Mouse (Mus musculus) C2C12 (cell line): ENCODE data around the gene Gm10053. TPM values are rescaled to one million over a fixed set of nuclear protein-coding genes. Genes with fewer than 3 reads are reported as not detected.

ENCODE experiments used
- H3K27me3 ChIP-seq: one replicate; pipeline ENCODE4 v1.6.1; 2011; ENCODE audit not compliant: control insufficient read depth, insufficient read depth, insufficient read length
- H3K36me3 ChIP-seq: one replicate; pipeline ENCODE4 v1.6.1; 2011; ENCODE audit not compliant: control insufficient read depth, insufficient read depth
- H3K4me3 ChIP-seq: one replicate; pipeline ENCODE4 v1.5.1; 2011; ENCODE audit warnings: mild to moderate bottlenecking, control low read depth; ENCODE audit not compliant: poor library complexity, insufficient read depth, severe bottlenecking
- H3K79me2 ChIP-seq: one replicate; pipeline ENCODE4 v1.6.1; 2011; ENCODE audit not compliant: control insufficient read depth, insufficient read depth
- H3K79me3 ChIP-seq: one replicate; pipeline ENCODE4 v1.6.1; 2011; ENCODE audit warnings: low read depth, control low read depth
- H3ac ChIP-seq: one replicate; pipeline ENCODE3; 2011; ENCODE audit warnings: low read depth; ENCODE audit not compliant: control insufficient read depth, insufficient read length
- CEBPB ChIP-seq: IDR thresholded peaks from one replicate; pipeline ENCODE4 v1.6.1; 2011; ENCODE audit warnings: low read depth, mild to moderate bottlenecking, control low read depth, moderate library complexity
- CTCF ChIP-seq: IDR thresholded peaks from one replicate; pipeline ENCODE4 v1.5.1; 2011; ENCODE audit not compliant: control insufficient read depth, insufficient read depth, insufficient read length
- FOSL1 ChIP-seq: IDR thresholded peaks from one replicate; pipeline ENCODE4 v1.8.0; 2011; ENCODE audit warnings: mild to moderate bottlenecking, low read length; ENCODE audit not compliant: poor library complexity, insufficient read depth, severe bottlenecking
- MAX ChIP-seq: IDR thresholded peaks from one replicate; pipeline ENCODE4 v1.6.1; 2011; ENCODE audit warnings: mild to moderate bottlenecking, control low read depth
- MYOD1 ChIP-seq: IDR thresholded peaks from one replicate; pipeline ENCODE4 v1.6.1; 2011; ENCODE audit warnings: low read depth; ENCODE audit not compliant: control insufficient read depth, insufficient read length
- MYOG ChIP-seq: IDR thresholded peaks from one replicate; pipeline ENCODE4 v1.6.1; 2011; ENCODE audit not compliant: control insufficient read depth, insufficient read length; ENCODE audit errors: extremely low read depth
- USF1 ChIP-seq: IDR thresholded peaks from one replicate; pipeline ENCODE4 v1.6.1; 2011; ENCODE audit warnings: low read depth, mild to moderate bottlenecking, control low read depth, moderate library complexity
- polyA plus RNA-seq: library from polyadenylated mRNA; unstranded; fragments of >200 nt; fragmentation: generic; extraction: Trizol; gene quantifications from one replicate; pipeline ENCODE4 v1.2.1, GENCODE M21; 2012; ENCODE audit warnings: missing spikeins

Gene Gm10053
- polyA plus RNA-seq, 1 experiment: 207 TPM

- TF ChIP-seq MYOD1 (no peak), FOSL1 (no peak), CEBPB (no peak), CTCF (no peak), USF1 (no peak), MAX (no peak), MYOG (no peak)
Measured at GRCm38 (mm10) chr19:24861276-24861611, 14.2 kb upstream of the Gm10053 start.

GRCm38 (mm10) chr19:24861612-24862451 is 13.7 kb upstream of the Gm10053 start, which contains the start of gene Pgm5:
Pgm5 (minus strand) TSS chr19:24861855.
- Histone ChIP-seq H3ac (no peak within 1 kb of the TSS), H3K36me3 (no peaks in the 10 kb centered on the region), H3K4me3 (no peak within 1 kb of the TSS), H3K79me3 (no peaks in the 10 kb centered on the region), H3K27me3 (peaks cover 8% of the 10 kb centered on the region), H3K79me2 (no peaks in the 10 kb centered on the region)
- TF ChIP-seq CTCF: no peak
- no peak for TF ChIP-seq MYOD1
- no peak for TF ChIP-seq USF1
- no peak for TF ChIP-seq MAX
- no peak for TF ChIP-seq MYOG
- TF ChIP-seq FOSL1: no peak
- no peak for TF ChIP-seq CEBPB

More at GRCm38 (mm10) chr19:24861276-24861611, 14.2 kb upstream of the Gm10053 start:
- Histone ChIP-seq H3K27me3 (peaks cover 8% of the 10 kb centered on the region), H3K36me3 (no peaks in the 10 kb centered on the region), H3K79me2 (no peaks in the 10 kb centered on the region), H3ac (no peak overlapping the region), H3K79me3 (no peaks in the 10 kb centered on the region), H3K4me3 (no peak overlapping the region)

GRCm38 (mm10) chr19:24865436-24865835 is 10.1 kb upstream of the Gm10053 start:
- Histone ChIP-seq H3K36me3 (no peaks in the 10 kb centered on the region), H3K4me3 (no peak overlapping the region), H3K79me3 (no peaks in the 10 kb centered on the region), H3ac (no peak overlapping the region), H3K27me3 (peaks cover 8% of the 10 kb centered on the region), H3K79me2 (no peaks in the 10 kb centered on the region)
- no peak for TF ChIP-seq MYOG
- no peak for TF ChIP-seq FOSL1
- no peak for TF ChIP-seq CEBPB
- no peak for TF ChIP-seq MAX
- no peak for TF ChIP-seq CTCF
- TF ChIP-seq MYOD1: no peak
- TF ChIP-seq USF1: no peak

GRCm38 (mm10) chr19:24871037-24871635 is 4.3 kb upstream of the Gm10053 start:
- Histone ChIP-seq H3K79me2 (no peaks in the 10 kb centered on the region), H3K36me3 (no peaks in the 10 kb centered on the region), H3K27me3 (no peaks in the 10 kb centered on the region), H3K79me3 (no peaks in the 10 kb centered on the region), H3ac (peak overlapping the region; percentile 15), H3K4me3 (no peak overlapping the region)
- TF ChIP-seq CTCF (peak; percentile 35), MYOG (no peak)

- no peak for TF ChIP-seq MAX
- TF ChIP-seq CTCF: no peak
- TF ChIP-seq MYOG: no peak
- no peak for TF ChIP-seq CEBPB
- TF ChIP-seq MYOD1: no peak
- no peak for TF ChIP-seq USF1
- no peak for TF ChIP-seq FOSL1
- Histone ChIP-seq H3K36me3 (no peaks in the 10 kb centered on the region), H3K79me3 (no peaks in the 10 kb centered on the region), H3K4me3 (no peak overlapping the region), H3ac (no peak overlapping the region), H3K27me3 (no peaks in the 10 kb centered on the region), H3K79me2 (no peaks in the 10 kb centered on the region)
Measured at GRCm38 (mm10) chr19:24873873-24874272, 1.6 kb upstream of the Gm10053 start.

GRCm38 (mm10) chr19:24881237-24881636 is 5.8 kb downstream of the Gm10053 start:
- no peaks in the 10 kb centered on the region for H3K79me2 ChIP-seq
- peaks cover 18% of the 10 kb centered on the region for H3K27me3 ChIP-seq
- no peak overlapping the region for H3ac ChIP-seq
- H3K79me3 ChIP-seq: no peaks in the 10 kb centered on the region
- H3K4me3 ChIP-seq: no peak overlapping the region
- TF ChIP-seq MYOD1: no peak
- TF ChIP-seq CEBPB: no peak
- TF ChIP-seq USF1: no peak
- TF ChIP-seq CTCF: no peak
- TF ChIP-seq FOSL1: no peak
- TF ChIP-seq MAX: no peak
- no peak for TF ChIP-seq MYOG
- H3K36me3 ChIP-seq: no peaks in the 10 kb centered on the region
